Mouse (Mus musculus) gastrocnemius, postnatal 36 days (tissue): ENCODE data around the gene Vdac1. TPM values are rescaled to one million over a fixed set of nuclear protein-coding genes. Genes with fewer than 3 reads are reported as not detected.

Source experiments
- DNase-seq, 2 experiments: peaks; one replicate each; pipeline ENCODE4 v3.0.0; 2022
- intact Hi-C: fragments of 180-260 bp; cut with DNase I; formaldehyde crosslinking; loops from one replicate; pipeline ENCODE4 v1.15.1; 2025
- long read RNA-seq, 2 experiments: library from polyadenylated mRNA; stranded (forward); transcript quantifications; one replicate each; pipeline ENCODE4 v2.0.0; 2021
- total RNA-seq, 2 experiments: library from RNA; stranded (reverse); gene quantifications; 2 replicates each; pipeline ENCODE4 v1.2.3; 2021

Vdac1 gene
- total RNA-seq: 1,000 to 10,000 TPM; 1,307 to 1,453 TPM
- long read RNA-seq, experiment 1, transcript Vdac1-202 (9 exons, 2,022 nt): major isoform, 312 of 552 reads
- long read RNA-seq, experiment 1, transcript Vdac1-201 (8 exons, 891 nt): minor isoform, 16 of 552 reads
- long read RNA-seq, experiment 1, partial matches to known transcripts: 211 of 552 reads
- long read RNA-seq, experiment 1, other reads (novel, unspliced or antisense): 13 of 552 reads
- long read RNA-seq, experiment 2, transcript Vdac1-201 (8 exons, 891 nt): minor isoform, 12 of 711 reads
- long read RNA-seq, experiment 2, transcript Vdac1-202 (9 exons, 2,022 nt): major isoform, 397 of 711 reads
- long read RNA-seq, experiment 2, partial matches to known transcripts: 288 of 711 reads
- long read RNA-seq, experiment 2, other reads (novel, unspliced or antisense): 11 of 711 reads

GRCm38 (mm10) chr11:52360471-52361277 lies at the start of gene Vdac1:
Gene Vdac1, plus strand, starts transcription at chr11:52360860.
- intact Hi-C loops: no loop called here
- peak; percentile 84 to 87 for DNase-seq

DNA sequence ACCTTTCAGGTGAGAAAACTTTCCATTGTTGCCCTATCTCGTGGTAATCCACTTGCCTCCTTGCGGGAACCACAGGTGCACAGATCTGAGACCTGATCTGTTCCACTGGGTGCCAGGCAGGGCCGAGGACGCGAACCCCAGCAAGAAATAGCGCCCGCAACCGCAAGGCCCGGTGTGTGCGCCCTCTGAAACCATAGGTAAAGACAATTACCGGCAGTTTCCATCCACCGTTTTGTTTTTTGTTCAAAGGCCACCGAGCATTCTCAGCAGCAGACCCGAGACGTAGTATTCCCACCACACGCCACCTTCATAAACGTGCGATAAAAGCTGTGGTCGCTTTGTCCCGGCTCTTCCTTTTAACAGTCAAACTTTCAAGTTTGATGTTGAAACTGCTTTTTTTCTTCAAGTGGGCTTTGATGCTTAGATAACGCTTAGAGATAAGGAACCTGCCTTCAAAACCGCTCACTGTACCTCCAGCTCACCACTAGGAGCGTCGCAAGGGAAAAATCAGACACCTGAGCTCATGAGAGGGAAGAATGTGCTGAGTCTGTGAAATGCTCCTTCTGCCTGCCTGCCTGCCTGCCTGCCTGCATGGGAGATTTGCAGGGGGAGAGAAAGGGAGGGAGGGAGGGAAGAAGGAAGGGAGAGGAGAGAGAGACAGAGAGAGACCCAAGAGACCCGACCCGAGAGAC lies 46.4 kb upstream of the Vdac1 start:
- intact Hi-C loops: no loop called here
- no peak for DNase-seq

DNA sequence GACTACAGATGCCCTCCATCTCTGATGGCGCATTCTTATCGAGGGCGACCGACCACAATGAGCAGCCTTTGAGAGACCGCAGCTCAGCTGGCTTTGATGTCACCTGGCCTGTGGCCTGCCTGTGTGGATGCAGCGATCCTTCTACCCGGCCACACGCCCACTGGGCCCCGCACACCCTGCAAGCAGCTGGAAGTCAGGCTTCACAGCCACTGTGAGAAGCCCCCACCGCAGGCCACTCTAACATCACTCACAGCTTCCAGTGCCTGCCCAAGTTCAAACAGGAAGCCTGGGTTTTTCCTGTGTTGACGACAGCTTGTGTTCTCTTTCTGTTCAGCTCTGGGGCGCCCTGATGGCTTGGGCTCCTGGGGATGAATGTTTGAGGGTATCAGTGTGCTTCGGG lies 42.2 kb upstream of the Vdac1 start:
- no peak for DNase-seq
- intact Hi-C loops: no loop called here

GRCm38 (mm10) chr11:52319664-52320063 lies 41.0 kb upstream of the Vdac1 start:
- no peak for DNase-seq
- intact Hi-C loops: no loop called here

DNA sequence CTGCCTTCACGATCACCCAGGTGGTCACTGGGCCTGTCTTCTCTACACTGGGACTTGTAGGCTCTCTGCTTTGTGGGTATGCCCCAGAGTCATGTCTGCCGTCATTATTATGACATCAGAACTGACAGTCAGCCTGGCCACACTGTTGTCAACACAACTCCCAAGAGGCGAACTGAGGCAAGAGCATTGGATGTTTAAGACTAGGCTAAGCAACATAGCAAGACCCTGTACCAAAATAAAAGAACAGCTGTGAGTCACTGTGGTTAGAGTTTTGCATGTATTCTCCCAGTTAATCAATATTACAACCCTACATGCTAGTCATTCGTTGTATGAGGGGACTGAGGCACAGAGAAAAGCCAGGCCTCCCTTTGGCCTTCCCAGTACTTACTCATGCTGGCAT lies 40.1 kb upstream of the Vdac1 start:
- no peak for DNase-seq
- intact Hi-C loops: no loop called here

DNA sequence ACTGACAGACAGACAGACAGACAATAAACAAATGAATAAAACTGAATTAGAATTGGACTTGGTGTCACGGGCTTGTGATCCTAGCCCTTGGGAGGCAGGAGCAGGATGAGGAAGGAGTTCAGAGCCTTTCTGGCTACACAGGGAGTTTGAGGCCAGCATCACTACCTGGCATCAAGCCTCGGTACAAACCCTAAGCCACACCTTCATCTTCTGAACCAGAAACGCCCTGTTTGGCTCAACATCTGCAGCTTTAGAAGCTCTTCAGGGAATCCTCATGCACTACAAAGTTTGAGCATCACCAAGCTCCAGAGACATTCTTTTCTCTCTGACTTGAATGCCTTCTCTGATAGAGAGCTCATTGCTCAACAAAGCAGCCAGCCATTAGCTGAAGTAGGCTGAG lies 39.1 kb upstream of the Vdac1 start:
- no peak for DNase-seq
- intact Hi-C loops: no loop called here

GRCm38 (mm10) chr11:52324442-52325367 lies 36.0 kb upstream of the Vdac1 start:
- DNase-seq: no peak
- intact Hi-C loops: no loop called here

DNA sequence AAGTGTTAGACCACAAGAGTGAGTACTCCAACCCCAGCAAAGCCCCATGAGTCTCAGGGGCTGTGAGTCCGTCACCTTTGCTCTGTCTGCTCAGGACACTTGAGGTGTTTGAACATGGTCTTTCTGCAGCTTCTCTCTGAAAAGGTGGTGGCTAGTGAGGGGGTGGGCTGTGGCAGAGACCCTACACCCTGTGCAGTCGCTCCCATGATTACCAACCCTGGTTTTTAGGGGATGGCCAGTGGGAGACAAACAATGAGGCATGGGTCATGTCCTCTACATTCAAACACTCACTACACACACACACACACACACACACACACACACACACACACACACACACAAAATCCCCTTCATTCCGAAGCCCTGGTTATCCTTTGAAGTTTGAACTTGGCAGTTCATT lies 33.3 kb upstream of the Vdac1 start:
- intact Hi-C loops: no loop called here
- DNase-seq: no peak

GRCm38 (mm10) chr11:52332421-52333118 lies 28.1 kb upstream of the Vdac1 start:
- intact Hi-C loops: no loop called here
- DNase-seq: no peak

- peak; percentile 60 to 62 for DNase-seq
- intact Hi-C loops: no loop called here
These were observed 27.0 kb upstream of the Vdac1 start for GRCm38 (mm10) chr11:52333616-52334015.

GRCm38 (mm10) chr11:52335263-52335662 lies 25.4 kb upstream of the Vdac1 start:
- intact Hi-C loops: no loop called here
- DNase-seq: no peak

DNA sequence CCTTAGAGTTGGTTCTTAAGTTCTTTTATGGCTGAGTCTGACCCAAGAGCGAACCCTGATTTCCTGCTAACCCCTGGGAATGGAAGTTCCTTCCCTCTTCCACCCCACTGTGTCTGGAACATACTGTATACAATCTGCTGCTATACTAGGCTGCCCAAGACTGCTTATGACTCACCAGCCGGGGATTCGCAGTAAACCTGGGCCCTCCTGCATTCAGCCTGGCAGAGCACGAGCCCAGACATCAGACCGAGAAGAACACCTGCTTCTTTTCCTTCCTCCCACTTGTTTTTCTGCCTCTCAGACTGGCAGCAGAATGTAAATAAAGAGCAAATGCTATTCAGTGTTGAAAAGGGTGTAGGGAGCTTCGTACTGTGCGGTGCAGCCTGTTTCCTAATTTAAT lies 24.7 kb upstream of the Vdac1 start:
- intact Hi-C loops: no loop called here

DNA sequence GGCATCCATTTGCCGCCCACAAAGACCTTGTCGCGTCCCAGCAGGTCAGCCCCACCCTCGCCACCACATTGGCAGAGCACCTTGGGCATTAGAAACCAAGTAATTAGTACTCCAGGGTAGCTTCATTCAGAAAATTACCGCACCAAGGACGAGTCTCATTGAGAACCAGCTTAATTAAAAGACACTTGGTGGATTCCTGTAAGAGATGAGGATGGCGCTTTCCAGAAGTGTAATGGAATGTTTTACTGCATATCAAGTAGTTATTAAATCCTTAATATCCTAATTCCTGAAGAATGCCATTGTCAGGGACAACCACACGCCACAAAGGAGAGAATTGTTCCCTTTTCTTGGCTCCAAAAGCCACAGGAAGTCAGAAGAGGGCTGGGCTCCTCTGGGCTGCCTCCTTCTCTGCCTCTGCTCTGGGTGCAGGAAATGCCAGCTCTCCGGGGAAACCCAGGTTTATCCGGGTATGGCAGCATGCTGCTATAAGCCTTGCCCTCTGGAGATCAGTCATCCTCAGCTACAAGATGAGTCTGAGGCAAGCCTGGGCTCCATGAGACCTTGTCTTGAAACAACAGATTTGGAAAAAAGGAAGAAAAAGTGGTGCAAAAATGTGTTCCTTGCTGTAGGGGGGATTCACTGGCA lies 22.9 kb upstream of the Vdac1 start:
- intact Hi-C loops: loop anchor here (2.0 kb wide), 1 partner anchor 77 kb away; no protein-coding TSS in a partner anchor
- no peak for DNase-seq

More for the DNA sequence above, 24.7 kb upstream of the Vdac1 start:
- DNase-seq: no peak

DNA sequence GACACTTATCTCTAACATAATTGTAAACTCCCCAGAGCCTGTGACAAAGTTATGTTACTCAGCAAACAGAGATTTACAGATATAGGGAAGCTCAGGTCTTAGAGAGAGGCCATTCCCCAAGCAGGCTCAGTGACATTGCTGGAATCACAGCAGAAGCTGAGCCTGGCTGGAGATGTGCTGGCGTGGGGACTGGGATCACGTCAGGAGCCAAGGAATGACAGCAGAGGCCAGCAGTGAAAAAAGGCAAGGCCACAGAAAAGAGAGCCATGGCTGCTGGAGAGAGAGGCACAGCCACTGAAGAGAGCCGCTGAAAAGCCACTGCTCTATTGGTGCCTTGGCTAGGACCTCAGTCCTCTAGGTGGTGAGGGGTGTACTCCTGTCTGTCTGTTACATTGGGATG lies 22.3 kb upstream of the Vdac1 start:
- no peak for DNase-seq
- intact Hi-C loops: loop anchor here (2.0 kb wide), 1 partner anchor 78 kb away; no protein-coding TSS in a partner anchor

- intact Hi-C loops: loop anchor here (2.0 kb wide), 1 partner anchor 78 kb away; no protein-coding TSS in a partner anchor
- no peak for DNase-seq
These were observed 21.6 kb upstream of the Vdac1 start for GRCm38 (mm10) chr11:52339098-52339497.

GRCm38 (mm10) chr11:52339512-52339911 lies 21.1 kb upstream of the Vdac1 start:
- DNase-seq: no peak
- intact Hi-C loops: loop anchor here (2.0 kb wide), 1 partner anchor 79 kb away; no protein-coding TSS in a partner anchor

DNA sequence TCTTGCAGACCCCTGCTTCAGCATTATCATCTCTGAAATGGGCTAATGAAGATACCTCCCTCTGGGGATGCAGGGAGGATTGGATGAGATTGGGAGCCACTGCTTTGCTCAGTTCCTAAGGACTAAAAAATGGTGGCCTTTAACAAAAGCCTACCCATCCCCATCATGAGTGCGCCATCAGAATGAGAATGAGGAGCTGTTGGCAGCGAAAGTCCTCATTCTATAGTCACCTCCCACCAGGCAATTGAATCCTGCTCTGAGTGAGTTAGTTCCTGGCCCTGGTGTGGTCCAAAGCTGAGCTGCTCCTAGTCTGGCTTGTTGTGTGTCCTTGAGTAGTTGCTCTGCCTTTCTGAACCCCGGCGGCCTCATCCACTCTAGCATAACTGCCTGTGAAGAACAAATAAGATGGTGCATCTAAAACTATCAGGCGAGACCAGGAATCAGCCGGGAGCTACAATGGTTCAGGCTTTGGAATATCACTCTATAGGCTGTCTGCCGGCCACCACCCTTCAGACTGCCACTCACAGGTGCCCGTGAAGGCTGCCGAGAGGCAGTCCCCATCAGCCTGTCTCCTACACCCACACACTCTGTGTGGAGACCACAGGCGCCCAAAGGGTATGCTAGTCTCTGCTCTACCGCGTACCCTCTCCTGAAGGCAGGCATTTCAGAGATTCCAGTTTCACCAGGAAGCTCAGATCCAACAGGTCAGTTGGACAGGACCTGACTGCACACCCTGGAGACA lies 20.4 kb upstream of the Vdac1 start:
- intact Hi-C loops: loop anchor here (5.0 to 10.0 kb wide), 3 partner anchors 43 to 525 kb away; no protein-coding TSS in a partner anchor
- DNase-seq: no peak

- intact Hi-C loops: loop anchor here (5.0 to 10.0 kb wide), 3 partner anchors 44 to 526 kb away; no protein-coding TSS in a partner anchor
- no peak for DNase-seq
These were observed 19.7 kb upstream of the Vdac1 start for GRCm38 (mm10) chr11:52341001-52341400.
